Mouse (Mus musculus) lung, postnatal 0 days (tissue): ENCODE results near the gene Cep70.

Experiments used
- CTCF ChIP-seq: IDR thresholded peaks from 2 replicates; pipeline ENCODE4 v1.5.1; 2016; ENCODE audit warnings: antibody characterized with exemption, mild to moderate bottlenecking
- EP300 ChIP-seq: IDR thresholded peaks from 2 replicates; pipeline ENCODE4 v1.6.1; 2016; ENCODE audit warnings: antibody characterized with exemption, mild to moderate bottlenecking, control low read depth

DNA sequence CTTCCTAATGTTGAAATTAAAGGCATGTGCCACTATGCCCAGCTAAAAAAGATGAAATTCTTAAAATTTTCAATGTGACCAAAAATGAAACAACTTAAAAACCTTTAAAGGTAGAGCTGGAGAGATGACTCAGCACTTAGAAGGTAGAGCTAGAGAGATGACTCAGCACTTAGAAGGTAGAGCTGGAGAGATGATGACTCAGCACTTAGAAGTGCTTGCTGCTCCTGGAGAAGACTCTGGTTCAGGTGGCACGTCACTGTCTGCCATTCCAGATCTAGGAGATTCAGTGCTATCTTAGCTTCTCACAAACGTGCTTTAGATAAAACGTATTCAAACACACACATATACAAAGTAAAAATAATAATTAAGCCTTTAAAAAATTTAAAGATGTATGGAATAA lies 13.7 kb downstream of the Cep70 start:
- no peak for TF ChIP-seq CTCF
- no peak for TF ChIP-seq EP300
